Mouse (Mus musculus) lung, postnatal 0 days (tissue): ENCODE measurements at regions not wholly inside any gene's neighbourhood (a gene's known extent, or its start where the extent isn't known, plus 50 kb on each side); places are given as distances from the start of the nearest gene placed in this dataset.
A peak's percentile ranks its signal among the peaks of the same experiment; 100 is the strongest.

Experiments
- ATAC-seq: fragments of 200-750 bp; cut with Nextera tagmentation; 2 replicates; pipeline ENCODE4 v1.8.0; 2017; ENCODE audit warnings: moderate library complexity
- DNase-seq: peaks from one replicate; pipeline ENCODE4 v3.0.0-alpha.2; 2016; ENCODE audit warnings: low spot score
- H3K27ac ChIP-seq: fragments of 300-500 bp; sonication (generic); 2 replicates; pipeline ENCODE4 v1.5.1; 2014; ENCODE audit warnings: antibody characterized with exemption, mild to moderate bottlenecking, low read length, mixed read lengths
- H3K27me3 ChIP-seq: fragments of 300-500 bp; sonication (generic); replicated peaks from 2 replicates; pipeline ENCODE4 v1.6.1; 2014; ENCODE audit warnings: low read length, mixed read lengths; ENCODE audit not compliant: insufficient read depth
- H3K36me3 ChIP-seq: fragments of 300-500 bp; sonication (generic); 2 replicates; pipeline ENCODE4 v1.6.1; 2014; ENCODE audit warnings: low read length, mixed read lengths; ENCODE audit not compliant: insufficient read depth
- H3K4me1 ChIP-seq: fragments of 300-500 bp; sonication (generic); 2 replicates; pipeline ENCODE4 v1.6.1; 2014; ENCODE audit warnings: antibody characterized with exemption, low read depth, low read length, mixed read lengths; ENCODE audit not compliant: insufficient read depth
- H3K4me2 ChIP-seq: fragments of 300-500 bp; sonication (generic); replicated peaks from 2 replicates; pipeline ENCODE4 v1.6.1; 2014; ENCODE audit warnings: low read depth, mild to moderate bottlenecking, low read length, moderate library complexity, mixed read lengths
- H3K4me3 ChIP-seq: fragments of 300-500 bp; sonication (generic); 2 replicates; pipeline ENCODE4 v1.5.1; 2014; ENCODE audit warnings: low read depth, low read length
- H3K9ac ChIP-seq: fragments of 300-500 bp; sonication (generic); replicated peaks from 2 replicates; pipeline ENCODE4 v1.6.1; 2014; ENCODE audit warnings: low read depth, mild to moderate bottlenecking
- H3K9me3 ChIP-seq: fragments of 300-500 bp; sonication (generic); 2 replicates; pipeline ENCODE4 v1.6.1; 2016; ENCODE audit warnings: low read length, mixed read lengths
- CTCF ChIP-seq: IDR thresholded peaks from 2 replicates; pipeline ENCODE4 v1.5.1; 2016; ENCODE audit warnings: antibody characterized with exemption, mild to moderate bottlenecking
- EP300 ChIP-seq: IDR thresholded peaks from 2 replicates; pipeline ENCODE4 v1.6.1; 2016; ENCODE audit warnings: antibody characterized with exemption, mild to moderate bottlenecking, control low read depth
- WGBS: fragments of 180-500 bp; shearing (Covaris S2); extraction: QIAGEN DNeasy Blood & Tissue Kit; methylation state at CpG from one replicate; pipeline ENCODE4 v1.1.7; 2014; 5-methylcytosine and 5-hydroxymethylcytosine counted together

DNA sequence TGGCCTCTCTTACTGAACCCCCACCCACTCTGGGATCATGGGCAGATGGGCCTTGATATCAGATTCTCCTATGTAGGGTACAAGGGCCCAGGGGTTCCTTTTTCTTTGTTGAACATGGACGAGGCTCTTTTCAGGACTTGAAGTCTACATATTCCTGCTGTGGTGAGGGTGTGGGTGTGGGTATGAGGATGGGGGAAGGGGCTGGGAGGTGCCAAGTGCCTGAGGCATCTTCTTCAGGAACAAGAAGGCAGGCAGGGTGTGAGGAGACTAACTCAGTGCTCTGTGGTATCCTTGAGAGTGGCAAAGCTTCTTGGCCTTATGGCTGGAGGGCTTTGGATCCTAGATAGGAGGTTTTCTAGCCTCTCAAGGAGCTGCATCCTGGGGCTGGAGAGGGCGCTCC lies 140.0 kb downstream of the 9530068E07Rik start:
- Histone ChIP-seq H3K4me3 (no peak overlapping the region), H3K27me3 (no peaks in the 10 kb centered on the region), H3K9me3 (no peaks in the 10 kb centered on the region), H3K27ac (no peak overlapping the region), H3K36me3 (no peaks in the 10 kb centered on the region), H3K4me1 (0 out of 2 replicates have a peak, but pooled peaks cover 7% of the 10 kb centered on the region), H3K9ac (no peak overlapping the region), H3K4me2 (no peak overlapping the region)
- no peak for DNase-seq
- ATAC-seq, result no peak
- no peak for TF ChIP-seq EP300
- TF ChIP-seq CTCF, result no peak
- 68% methylated on average over 2 of the region's 2 CpGs for WGBS

DNA sequence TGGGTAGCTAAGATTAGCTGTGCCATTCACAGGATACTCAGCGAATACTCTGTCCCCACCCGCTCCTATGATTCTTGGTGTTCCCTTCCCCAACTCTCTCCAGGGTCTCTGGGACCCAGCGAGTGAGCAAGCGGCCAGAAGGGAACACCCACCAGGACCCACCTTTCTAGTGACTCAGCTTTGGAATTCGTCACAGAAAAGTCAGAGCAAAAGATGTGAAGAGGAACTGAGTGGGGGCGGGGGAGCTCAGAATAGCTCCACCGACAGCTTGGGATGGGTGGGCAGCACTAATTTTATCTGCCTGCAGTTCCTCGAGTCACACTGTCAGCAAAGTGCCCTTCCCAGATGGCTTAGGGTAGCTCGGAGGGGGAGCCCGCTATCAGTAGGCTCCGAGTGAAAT lies 140.6 kb downstream of the 9530068E07Rik start:
- DNase-seq, result no peak
- H3K4me1 ChIP-seq, result 0 out of 2 replicates have a peak, but pooled peaks cover 7% of the 10 kb centered on the region
- no peaks in the 10 kb centered on the region for H3K27me3 ChIP-seq
- no peak overlapping the region for H3K4me2 ChIP-seq
- no peak overlapping the region for H3K4me3 ChIP-seq
- WGBS, result 65% methylated on average over 11 of the region's 11 CpGs
- no peak for ATAC-seq
- no peaks in the 10 kb centered on the region for H3K9me3 ChIP-seq
- H3K9ac ChIP-seq, result no peak overlapping the region
- H3K27ac ChIP-seq, result no peak overlapping the region
- no peaks in the 10 kb centered on the region for H3K36me3 ChIP-seq
- TF ChIP-seq CTCF, result no peak
- no peak for TF ChIP-seq EP300

DNA sequence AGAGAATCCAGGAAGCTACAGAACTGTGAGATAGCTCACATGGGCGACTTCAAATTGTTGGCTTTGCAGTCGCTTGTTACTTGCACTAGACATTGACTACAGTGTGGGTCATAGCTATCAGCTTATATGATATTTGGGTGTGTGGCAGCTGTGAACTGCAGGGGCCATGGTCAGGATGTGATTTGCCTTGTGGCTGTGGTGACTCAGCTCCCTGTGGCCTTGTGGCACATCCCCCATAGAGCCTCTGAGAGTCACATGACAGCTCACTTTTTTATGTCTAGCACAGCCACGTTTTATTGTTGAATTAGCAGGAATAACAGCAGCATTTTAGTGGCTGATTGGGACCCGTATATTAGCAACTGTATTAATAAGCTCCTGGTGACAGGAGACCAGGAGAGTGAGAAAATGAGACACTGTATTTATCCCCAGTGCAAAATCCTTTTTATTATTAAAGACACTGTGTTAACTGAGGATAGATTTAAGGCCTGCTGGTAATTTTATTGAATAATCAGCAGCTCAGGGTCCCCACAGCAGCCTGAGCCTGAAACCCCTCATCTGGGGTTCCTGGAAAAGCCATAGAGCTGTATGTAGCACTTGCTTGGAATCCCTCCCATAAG lies 141.7 kb downstream of the 9530068E07Rik start:
- Histone ChIP-seq H3K4me2 (no peak overlapping the region), H3K27me3 (no peaks in the 10 kb centered on the region), H3K9ac (no peak overlapping the region), H3K27ac (no peak overlapping the region), H3K36me3 (no peaks in the 10 kb centered on the region), H3K4me1 (0 out of 2 replicates have a peak, but pooled peaks cover 7% of the 10 kb centered on the region), H3K9me3 (no peaks in the 10 kb centered on the region), H3K4me3 (no peak overlapping the region)
- ATAC-seq (no peak), DNase-seq (no peak)
- TF ChIP-seq CTCF (no peak), EP300 (no peak)
- 66% methylated on average over 4 of the region's 4 CpGs for WGBS

DNA sequence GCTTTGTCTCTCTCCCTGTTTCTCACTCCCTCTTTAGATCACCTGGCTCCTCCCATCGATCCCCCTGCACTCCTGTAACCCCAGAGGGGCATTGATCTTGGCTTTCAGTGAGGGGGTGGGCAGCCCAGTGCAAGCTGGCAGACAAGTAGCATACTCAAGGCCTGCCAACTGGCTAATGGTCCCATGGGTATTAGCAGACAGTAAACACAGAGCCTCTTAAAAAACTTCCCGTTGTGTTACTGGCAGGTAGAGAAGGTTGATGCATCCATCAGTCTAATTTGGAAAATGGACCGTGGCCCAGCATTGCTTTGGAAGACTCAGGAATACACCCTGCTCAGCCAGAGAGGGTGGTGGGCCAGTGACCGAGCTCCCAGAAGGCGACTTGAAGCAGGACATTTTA lies 145.0 kb downstream of the 9530068E07Rik start:
- WGBS, result 67% methylated on average over 5 of the region's 5 CpGs
- Histone ChIP-seq H3K9me3 (no peaks in the 10 kb centered on the region), H3K9ac (no peak overlapping the region)

DNA sequence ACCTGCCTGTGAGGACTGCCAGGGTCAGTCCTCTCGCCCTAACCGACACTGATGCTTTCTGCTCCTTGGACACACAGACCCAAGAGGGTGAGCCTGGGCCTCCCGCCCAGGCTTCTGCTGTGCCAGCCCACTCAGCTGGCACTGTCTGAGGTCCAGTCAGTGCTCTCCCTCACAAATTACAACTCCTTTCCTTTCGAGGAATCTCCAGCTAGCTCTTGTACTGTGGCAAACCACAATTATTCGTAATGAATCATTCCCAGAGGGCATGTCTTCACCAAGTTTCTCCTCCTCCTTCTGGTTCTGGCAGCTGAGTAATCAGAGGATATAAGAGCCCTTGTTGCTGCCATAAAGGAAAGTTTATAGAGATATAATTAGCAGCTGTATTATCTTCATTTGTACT lies 155.2 kb downstream of the 9530068E07Rik start:
- no peak for ATAC-seq
- no peak overlapping the region for H3K4me3 ChIP-seq

More for the DNA sequence above, 145.0 kb downstream of the 9530068E07Rik start:
- DNase-seq (no peak), ATAC-seq (no peak)
- H3K27ac ChIP-seq, result no peak overlapping the region
- TF ChIP-seq EP300 (no peak), CTCF (no peak)
- no peaks in the 10 kb centered on the region for H3K4me1 ChIP-seq
- H3K27me3 ChIP-seq, result no peaks in the 10 kb centered on the region
- no peak overlapping the region for H3K4me3 ChIP-seq
- no peaks in the 10 kb centered on the region for H3K36me3 ChIP-seq
- no peak overlapping the region for H3K4me2 ChIP-seq

DNA sequence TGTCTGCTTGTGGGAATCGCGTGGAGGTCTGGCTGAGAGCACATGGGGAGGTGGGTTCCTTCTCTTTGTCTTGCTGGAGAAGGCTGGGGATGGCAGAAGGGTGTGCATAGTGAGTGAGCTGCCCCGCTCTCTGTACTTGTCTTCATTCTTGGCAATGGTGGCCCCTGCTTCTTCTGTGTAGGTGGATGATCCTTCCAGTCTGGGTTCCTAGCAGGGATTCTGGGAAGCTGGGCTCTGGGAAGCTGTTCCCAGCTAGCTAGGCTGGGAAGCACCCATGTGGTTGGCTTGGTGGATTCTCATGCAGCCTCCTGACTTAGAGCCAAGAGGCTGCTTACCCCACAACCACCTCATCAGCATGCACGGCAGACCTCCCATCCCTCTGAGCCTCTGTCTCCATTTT lies 156.6 kb downstream of the 9530068E07Rik start:
- no peak for ATAC-seq
- H3K4me3 ChIP-seq, result no peak overlapping the region
- 90% methylated on average over 4 of the region's 4 CpGs for WGBS
- H3K4me2 ChIP-seq, result no peak overlapping the region
- no peaks in the 10 kb centered on the region for H3K27me3 ChIP-seq
- no peaks in the 10 kb centered on the region for H3K4me1 ChIP-seq
- H3K36me3 ChIP-seq, result no peaks in the 10 kb centered on the region
- H3K27ac ChIP-seq, result no peak overlapping the region
- no peaks in the 10 kb centered on the region for H3K9me3 ChIP-seq
- no peak for DNase-seq
- no peak for TF ChIP-seq CTCF
- TF ChIP-seq EP300, result no peak
- H3K9ac ChIP-seq, result no peak overlapping the region

More for the DNA sequence above, 155.2 kb downstream of the 9530068E07Rik start:
- Histone ChIP-seq H3K9me3 (no peaks in the 10 kb centered on the region), H3K36me3 (no peaks in the 10 kb centered on the region), H3K4me2 (no peak overlapping the region), H3K27ac (no peak overlapping the region), H3K4me1 (no peaks in the 10 kb centered on the region), H3K27me3 (no peaks in the 10 kb centered on the region), H3K9ac (no peak overlapping the region)
- TF ChIP-seq EP300, result no peak
- TF ChIP-seq CTCF, result no peak
- DNase-seq, result peak; percentile 27
- WGBS, result 63% methylated on average over 5 of the region's 5 CpGs

DNA sequence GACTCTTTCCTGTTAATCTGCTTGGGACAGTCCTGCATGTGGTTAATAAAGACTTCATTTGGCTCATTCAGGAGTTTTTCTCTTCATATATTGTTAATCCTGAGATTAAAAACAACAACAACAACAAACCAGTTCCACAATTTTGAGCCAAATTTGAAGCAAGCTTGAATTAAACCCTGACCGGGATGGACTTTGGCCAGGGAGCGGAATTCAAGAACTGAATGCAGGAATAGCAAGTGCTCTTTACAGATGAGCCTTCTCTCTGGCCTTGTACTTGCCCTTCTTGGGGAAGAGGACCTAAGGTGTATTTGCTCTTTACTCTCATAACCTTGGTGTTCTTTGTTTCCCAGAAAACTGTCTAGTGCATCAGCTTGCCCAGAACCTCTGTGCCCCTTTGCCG lies 161.6 kb downstream of the 9530068E07Rik start:
- WGBS, result 95% methylated on average over 3 of the region's 3 CpGs
- TF ChIP-seq EP300 (no peak), CTCF (no peak)
- H3K27me3 ChIP-seq, result no peaks in the 10 kb centered on the region
- no peaks in the 10 kb centered on the region for H3K36me3 ChIP-seq
- no peaks in the 10 kb centered on the region for H3K9me3 ChIP-seq
- no peak overlapping the region for H3K9ac ChIP-seq
- H3K27ac ChIP-seq, result no peak overlapping the region
- DNase-seq, result no peak
- ATAC-seq, result no peak
- no peak overlapping the region for H3K4me2 ChIP-seq
- H3K4me1 ChIP-seq, result no peaks in the 10 kb centered on the region
- H3K4me3 ChIP-seq, result no peak overlapping the region
